Mouse (Mus musculus): ENCODE data around the gene Helz. TPM values are rescaled to one million over a fixed set of nuclear protein-coding genes. Genes with fewer than 3 reads are reported as not detected.
"Not testable (repeated sequence)": the region's sequence is repeated elsewhere in the genome, so short reads cannot be mapped to it uniquely, and the experiment has no call there.

The Helz gene
- 12.7 and 16.4 TPM in 2 replicates for polyA plus RNA-seq (2012; rRNA removed)

- TF ChIP-seq POLR2A (IDR thresholded peaks at IDR 0.05; ENCODE audit: borderline replicate concordance, extremely low read depth, insufficient read depth, insufficient read length, poor library complexity, severe bottlenecking) (no peak), CTCF (IDR thresholded peaks at IDR 0.05; ENCODE audit: borderline replicate concordance, extremely low read depth, insufficient read depth, insufficient read length) (0 out of 2 replicates have a peak, but pooled peaks have one; percentile 13)
Measured at GRCm38 (mm10) chr11:107547351-107548203, at the start of gene Helz. Gene Helz, plus strand, starts transcription at chr11:107547930.

DNA sequence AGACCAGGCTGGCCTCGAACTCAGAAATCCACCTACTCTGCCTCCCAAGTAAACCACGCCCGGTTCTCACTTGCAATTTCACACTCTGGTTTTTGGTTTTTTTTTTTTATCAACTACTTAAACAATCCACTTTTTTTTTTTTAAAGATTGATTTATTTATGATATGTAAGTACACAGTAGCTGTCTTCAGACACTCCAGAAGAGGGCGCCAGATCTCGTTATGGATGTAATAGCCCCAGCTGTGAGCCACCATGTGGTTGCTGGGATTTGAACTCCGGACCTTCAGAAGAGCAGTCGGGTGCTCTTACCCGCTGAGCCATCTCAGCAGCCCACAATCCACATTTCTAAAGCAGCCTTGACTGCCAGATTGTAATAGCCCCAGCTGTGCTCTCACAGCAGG lies 44.9 kb upstream of the Helz start:
- no peak for DNase-seq (ENCODE audit: low read depth)
- TF ChIP-seq POLR2A (IDR thresholded peaks at IDR 0.05; ENCODE audit: borderline replicate concordance, extremely low read depth, insufficient read depth, insufficient read length, poor library complexity, severe bottlenecking) = no peak
- TF ChIP-seq CTCF (IDR thresholded peaks at IDR 0.05; ENCODE audit: borderline replicate concordance, extremely low read depth, insufficient read depth, insufficient read length) = no peak

More at GRCm38 (mm10) chr11:107547351-107548203, at the start of gene Helz:
- DNase-seq (ENCODE audit: low read depth) = peak; percentile 90

DNA sequence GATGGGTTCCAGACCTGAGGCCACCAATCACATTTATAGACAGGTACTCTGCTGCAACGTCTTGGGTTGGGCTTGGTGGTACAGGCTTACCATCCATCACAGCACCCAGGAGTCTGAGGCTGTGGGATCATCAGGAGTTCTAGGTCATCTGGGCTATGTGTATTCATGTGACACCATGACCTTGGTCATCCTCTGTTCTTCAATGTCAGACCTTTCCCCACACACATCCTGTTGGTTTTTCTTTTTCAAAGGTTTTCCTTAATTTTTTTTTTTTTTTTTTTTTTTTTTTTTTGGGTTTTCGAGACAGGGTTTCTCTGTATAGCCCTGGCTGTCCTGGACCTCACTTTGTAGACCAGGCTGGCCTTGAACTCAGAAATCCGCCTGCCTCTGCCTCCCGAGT lies 43.4 kb upstream of the Helz start:
- not testable (repeated sequence) for DNase-seq (ENCODE audit: low read depth)

GRCm38 (mm10) chr11:107506260-107506659 lies 41.5 kb upstream of the Helz start:
- peak; percentile 25 for DNase-seq (ENCODE audit: low read depth)

GRCm38 (mm10) chr11:107509631-107510338 lies 37.9 kb upstream of the Helz start:
- TF ChIP-seq POLR2A (IDR thresholded peaks at IDR 0.05; ENCODE audit: borderline replicate concordance, extremely low read depth, insufficient read depth, insufficient read length, poor library complexity, severe bottlenecking) (no peak), CTCF (IDR thresholded peaks at IDR 0.05; ENCODE audit: borderline replicate concordance, extremely low read depth, insufficient read depth, insufficient read length) (peak; percentile 45; the same call in 1 of the 2 replicates)
- DNase-seq (ENCODE audit: low read depth) = peak; percentile 53

More at GRCm38 (mm10) chr11:107506260-107506659, 41.5 kb upstream of the Helz start:
- TF ChIP-seq POLR2A (IDR thresholded peaks at IDR 0.05; ENCODE audit: borderline replicate concordance, extremely low read depth, insufficient read depth, insufficient read length, poor library complexity, severe bottlenecking) (no peak), CTCF (IDR thresholded peaks at IDR 0.05; ENCODE audit: borderline replicate concordance, extremely low read depth, insufficient read depth, insufficient read length) (peak; percentile 50; the same call in 1 of the 2 replicates)

GRCm38 (mm10) chr11:107510362-107511269 lies 37.1 kb upstream of the Helz start:
- TF ChIP-seq POLR2A (IDR thresholded peaks at IDR 0.05; ENCODE audit: borderline replicate concordance, extremely low read depth, insufficient read depth, insufficient read length, poor library complexity, severe bottlenecking) (no peak), CTCF (IDR thresholded peaks at IDR 0.05; ENCODE audit: borderline replicate concordance, extremely low read depth, insufficient read depth, insufficient read length) (no peak)
- peak; percentile 48 for DNase-seq (ENCODE audit: low read depth)

DNA sequence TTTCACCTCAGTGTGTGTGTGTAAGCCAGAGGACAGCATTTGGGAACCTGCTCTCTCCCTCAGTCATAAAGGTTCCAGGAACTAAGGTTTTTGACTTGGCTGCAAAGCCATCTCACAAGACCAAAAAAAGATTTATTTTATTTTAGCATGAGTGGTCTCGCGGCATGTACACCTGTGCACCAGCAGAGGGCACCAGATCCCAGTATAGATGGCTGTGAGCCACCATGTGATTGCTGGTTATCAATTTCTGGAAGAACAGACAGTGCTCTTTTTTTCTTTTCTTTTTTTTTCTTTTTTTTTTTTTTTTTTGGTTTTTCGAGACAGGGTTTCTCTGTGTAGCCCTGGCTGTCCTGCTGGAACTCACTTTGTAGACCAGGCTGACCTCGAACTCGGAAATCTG lies 35.8 kb upstream of the Helz start:
- peak; percentile 86 for DNase-seq (ENCODE audit: low read depth)
- peak; percentile 85; the same call in 1 of the 2 replicates for TF ChIP-seq CTCF (IDR thresholded peaks at IDR 0.05; ENCODE audit: borderline replicate concordance, extremely low read depth, insufficient read depth, insufficient read length)

GRCm38 (mm10) chr11:107513047-107513446 lies 34.7 kb upstream of the Helz start:
- peak; percentile 85 for DNase-seq (ENCODE audit: low read depth)
- TF ChIP-seq POLR2A (IDR thresholded peaks at IDR 0.05; ENCODE audit: borderline replicate concordance, extremely low read depth, insufficient read depth, insufficient read length, poor library complexity, severe bottlenecking) (no peak), CTCF (IDR thresholded peaks at IDR 0.05; ENCODE audit: borderline replicate concordance, extremely low read depth, insufficient read depth, insufficient read length) (no peak)

DNA sequence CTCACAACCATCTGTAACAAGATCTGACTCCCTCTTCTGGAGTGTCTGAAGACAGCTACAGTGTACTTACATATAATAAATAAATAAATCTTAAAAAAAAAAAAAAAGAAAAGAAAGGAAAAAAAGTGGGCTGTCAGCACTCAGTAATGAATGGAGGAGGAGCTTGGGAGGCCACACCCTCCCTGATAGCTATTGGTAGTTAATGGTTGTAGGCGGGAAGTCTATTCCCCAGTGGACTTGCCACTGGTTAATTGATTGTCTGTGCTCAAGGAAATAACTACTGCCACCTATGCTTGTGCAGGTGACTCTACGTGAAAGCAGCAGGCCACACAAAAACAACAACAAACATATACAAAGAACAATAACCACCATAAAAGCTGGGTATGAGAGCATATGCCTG lies 31.3 kb upstream of the Helz start:
- no peak for DNase-seq (ENCODE audit: low read depth)
- no peak for TF ChIP-seq POLR2A (IDR thresholded peaks at IDR 0.05; ENCODE audit: borderline replicate concordance, extremely low read depth, insufficient read depth, insufficient read length, poor library complexity, severe bottlenecking)

DNA sequence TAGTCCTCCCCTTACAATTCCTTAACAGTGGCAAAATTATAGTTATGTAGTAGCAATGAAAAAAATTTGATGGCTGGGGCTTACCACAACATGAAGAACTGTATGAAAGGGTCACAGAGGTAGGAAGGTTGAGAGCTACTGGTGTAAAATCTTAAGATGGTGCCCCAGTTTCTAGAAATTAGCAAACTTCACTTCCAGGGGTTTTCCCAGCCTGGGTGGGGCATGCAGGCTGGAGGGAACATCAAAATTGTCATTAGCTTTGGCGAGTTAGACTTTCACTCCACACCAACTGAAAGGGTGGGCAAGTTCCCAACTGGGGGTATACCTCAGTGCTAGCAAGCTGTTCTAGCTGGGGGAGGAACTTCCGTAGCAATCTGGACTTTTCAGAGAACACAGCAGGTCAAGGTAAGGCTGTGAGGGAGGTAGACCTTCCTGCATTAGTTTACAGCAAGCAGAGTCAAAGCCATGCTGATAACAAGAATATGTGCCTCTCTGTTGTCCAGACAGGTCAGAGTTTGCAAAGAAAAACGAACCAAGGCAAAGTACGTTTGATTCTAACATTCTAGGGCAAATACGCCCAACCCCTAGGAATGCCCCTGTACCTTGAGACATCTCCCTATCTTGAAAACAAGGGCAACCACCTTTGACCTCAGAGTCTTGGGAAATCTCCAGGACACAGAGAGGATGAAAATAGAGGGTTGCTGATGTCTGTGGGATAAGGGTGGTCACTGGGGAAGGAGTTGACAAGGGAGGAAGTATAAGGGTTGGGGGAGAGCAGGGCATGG lies 28.9 kb upstream of the Helz start:
- TF ChIP-seq POLR2A (IDR thresholded peaks at IDR 0.05; ENCODE audit: borderline replicate concordance, extremely low read depth, insufficient read depth, insufficient read length, poor library complexity, severe bottlenecking) (no peak), CTCF (IDR thresholded peaks at IDR 0.05; ENCODE audit: borderline replicate concordance, extremely low read depth, insufficient read depth, insufficient read length) (no peak)
- no peak for DNase-seq (ENCODE audit: low read depth)

Measured in brain, embryonic 14.5 days (tissue).